Mouse (Mus musculus) stomach, embryonic 14.5 days (tissue): ENCODE measurements around the gene Fcrl5. TPM values are rescaled to one million over a fixed set of nuclear protein-coding genes. Genes with fewer than 3 reads are reported as not detected.

Experiments
- ATAC-seq: fragments of 200-750 bp; cut with Nextera tagmentation; 2 replicates; pipeline ENCODE4 v1.8.0; 2017; ENCODE audit warnings: low read depth, moderate TSS enrichment; ENCODE audit not compliant: insufficient number of reproducible peaks, insufficient read depth, low FRiP score
- H3K27ac ChIP-seq: fragments of 300-500 bp; sonication (generic); 2 replicates; pipeline ENCODE4 v1.5.1; 2014; ENCODE audit warnings: mild to moderate bottlenecking, low read length, moderate library complexity, mixed read lengths
- H3K27me3 ChIP-seq: fragments of 300-500 bp; sonication (generic); 2 replicates; pipeline ENCODE4 v1.6.1; 2014; ENCODE audit warnings: low read length, control low read depth, mixed read lengths; ENCODE audit not compliant: control insufficient read depth, insufficient read depth
- H3K36me3 ChIP-seq: fragments of 300-500 bp; sonication (generic); 2 replicates; pipeline ENCODE4 v1.6.1; 2014; ENCODE audit warnings: mild to moderate bottlenecking, control low read depth, low read length, moderate library complexity, mixed read lengths; ENCODE audit not compliant: control insufficient read depth, insufficient read depth
- H3K4me1 ChIP-seq: fragments of 300-500 bp; sonication (generic); 2 replicates; pipeline ENCODE4 v1.6.1; 2014; ENCODE audit warnings: low read length, control low read depth, mixed read lengths; ENCODE audit not compliant: control insufficient read depth, insufficient read depth
- H3K4me2 ChIP-seq: fragments of 300-500 bp; sonication (generic); replicated peaks from 2 replicates; pipeline ENCODE4 v1.6.1; 2014; ENCODE audit warnings: low read depth, low read length, control low read depth
- H3K4me3 ChIP-seq: fragments of 300-500 bp; sonication (generic); 2 replicates; pipeline ENCODE4 v1.5.1; 2014; ENCODE audit warnings: low read depth, low read length, control low read depth
- H3K9ac ChIP-seq: fragments of 300-500 bp; sonication (generic); replicated peaks from 2 replicates; pipeline ENCODE4 v1.6.1; 2014; ENCODE audit warnings: low read depth, mild to moderate bottlenecking, control low read depth, low read length, moderate library complexity, mixed read lengths
- H3K9me3 ChIP-seq: fragments of 300-500 bp; sonication (generic); 2 replicates; pipeline ENCODE4 v1.6.1; 2016; ENCODE audit warnings: low read depth, low read length, control low read depth; ENCODE audit not compliant: control insufficient read depth
- WGBS: fragments of 180-500 bp; shearing (Covaris S2); extraction: QIAGEN DNeasy Blood & Tissue Kit; methylation state at CpG from one replicate; pipeline ENCODE4 v1.1.7; 2014; 5-methylcytosine and 5-hydroxymethylcytosine counted together
- polyA plus RNA-seq: library from polyadenylated mRNA; unstranded; fragments of >200 nt; fragmentation: Nextera tagmentation; extraction: Ambion mirVana; gene quantifications from 2 replicates; pipeline ENCODE4 v1.2.1, GENCODE M21; 2014

The Fcrl5 gene
- polyA plus RNA-seq, 1 experiment from 2014 or later, result not detected

DNA sequence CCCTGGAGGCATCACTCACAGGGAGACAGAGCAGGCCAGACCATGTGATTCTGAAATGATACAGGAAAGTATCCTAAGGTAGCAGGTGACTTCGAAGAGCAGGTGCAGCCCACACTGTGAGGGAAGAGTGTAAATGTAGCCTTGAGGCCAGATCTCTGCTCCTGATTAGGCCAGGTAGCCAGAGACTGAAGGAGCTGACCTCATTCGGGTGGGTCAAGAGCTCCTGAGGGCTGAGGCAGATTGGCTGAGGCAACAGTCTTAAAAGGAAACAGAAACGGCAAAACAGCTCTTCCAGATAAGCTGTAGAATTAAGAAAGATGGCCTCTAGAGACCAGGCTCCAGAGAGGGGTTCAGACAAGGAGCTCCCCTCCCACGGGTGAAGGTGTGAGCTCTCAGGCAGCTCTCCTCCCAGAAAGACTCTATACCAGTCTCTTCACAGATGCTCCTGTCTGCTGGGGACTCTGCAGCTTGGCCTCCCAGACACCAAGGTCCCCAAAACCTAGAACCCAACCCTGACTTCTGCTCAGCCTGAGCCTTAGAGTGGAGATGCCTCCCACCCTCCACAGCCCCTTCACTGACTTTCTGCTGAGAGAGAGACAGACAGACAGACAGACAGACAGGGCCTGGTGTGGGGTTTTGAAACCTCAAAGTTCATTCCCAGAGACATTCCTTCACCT, 69.3 kb downstream of the Fcrl5 start:
- Histone ChIP-seq H3K4me3 (no peak overlapping the region), H3K36me3 (no peaks in the 10 kb centered on the region), H3K9me3 (no peaks in the 10 kb centered on the region), H3K27me3 (no peaks in the 10 kb centered on the region), H3K27ac (no peak overlapping the region), H3K9ac (no peak overlapping the region), H3K4me2 (no peak overlapping the region), H3K4me1 (0 out of 2 replicates have a peak, but pooled peaks cover 7% of the 10 kb centered on the region)
- WGBS, result 55% methylated on average over 4 of the region's 4 CpGs
- ATAC-seq, result no peak

DNA sequence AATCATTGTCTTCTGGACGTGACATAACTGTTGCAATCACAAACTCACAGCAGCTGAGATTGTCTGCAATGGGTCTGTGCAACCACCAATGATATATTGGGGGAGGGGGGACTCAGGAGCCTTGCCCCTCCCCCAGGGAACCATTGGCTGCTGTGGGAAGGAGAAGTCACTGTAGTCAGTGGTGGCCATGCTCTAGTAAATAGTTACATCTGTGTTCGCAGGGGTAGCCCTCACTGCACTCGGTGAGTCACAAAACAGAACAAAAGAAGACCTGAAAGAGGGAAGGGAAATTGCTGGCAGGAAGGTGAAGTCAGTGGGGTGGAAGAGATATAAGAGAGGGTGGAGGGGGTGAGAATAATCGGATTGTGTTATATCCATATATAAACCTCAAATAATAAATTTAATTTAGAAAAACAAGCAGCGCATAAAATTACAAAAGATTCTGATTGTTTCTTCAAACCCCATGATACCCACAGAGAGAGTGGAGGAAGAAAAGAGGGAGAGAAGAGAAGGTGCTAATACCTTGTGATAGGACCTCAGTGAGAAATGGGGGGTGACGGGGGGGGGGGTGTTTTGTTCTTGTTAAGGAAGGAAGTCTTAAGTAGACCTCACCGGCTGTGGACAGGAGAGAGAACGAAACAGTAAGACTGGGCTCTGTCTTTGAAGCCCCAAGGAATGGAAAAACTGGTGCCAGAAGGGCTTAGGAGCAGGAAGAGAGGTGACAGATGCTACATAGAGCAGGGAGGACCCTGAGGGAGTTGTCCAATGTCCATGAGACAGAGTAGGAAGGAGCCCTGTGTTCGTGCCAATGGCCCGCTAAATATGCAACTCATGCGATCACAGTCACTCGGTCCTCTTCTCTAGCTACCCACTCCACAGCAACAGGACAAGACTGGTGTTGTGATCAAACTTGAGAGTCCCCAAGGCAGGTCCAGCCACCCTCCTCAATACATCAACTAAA, 71.2 kb downstream of the Fcrl5 start:
- Histone ChIP-seq H3K36me3 (no peaks in the 10 kb centered on the region), H3K4me1 (0 out of 2 replicates have a peak, but pooled peaks cover 7% of the 10 kb centered on the region), H3K4me2 (no peak overlapping the region), H3K9ac (no peak overlapping the region), H3K4me3 (no peak overlapping the region), H3K27ac (no peak overlapping the region), H3K27me3 (no peaks in the 10 kb centered on the region), H3K9me3 (no peaks in the 10 kb centered on the region)
- no peak for ATAC-seq
- 72% methylated on average over 12 of the region's 12 CpGs for WGBS

DNA sequence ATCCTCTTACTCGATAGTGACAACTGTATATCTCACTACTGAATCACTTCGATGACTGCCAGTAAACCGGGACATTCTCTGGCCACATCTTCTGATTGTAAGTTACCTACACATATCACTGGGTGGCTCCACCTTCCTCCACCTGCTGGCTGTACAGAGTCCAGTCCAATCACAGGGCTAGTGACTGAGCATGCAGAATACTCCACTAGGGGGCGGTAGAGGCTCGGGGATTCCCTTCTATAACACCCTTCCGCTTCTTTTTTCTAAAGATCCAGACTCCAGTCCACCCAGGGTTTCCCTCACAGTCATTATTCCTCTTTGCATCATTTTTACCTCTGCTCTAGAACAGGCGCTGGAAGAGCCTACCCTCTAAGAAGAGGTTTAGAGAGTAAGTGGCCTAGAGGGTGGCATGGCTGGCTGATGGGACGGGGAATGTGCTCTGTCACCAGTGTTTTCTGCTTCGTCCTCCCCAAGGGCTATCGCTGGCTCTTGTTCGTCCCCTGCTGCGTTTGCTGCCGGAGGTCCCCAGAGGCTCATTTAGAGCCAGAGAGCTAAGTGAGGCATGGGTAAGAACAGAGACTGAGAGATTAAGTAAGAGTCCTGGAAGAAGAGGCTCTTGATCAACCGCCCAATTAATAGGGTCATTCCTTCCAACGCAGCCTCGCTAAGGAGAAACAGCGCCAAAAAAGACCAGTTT, 72.8 kb downstream of the Fcrl5 start:
- Histone ChIP-seq H3K4me1 (0 out of 2 replicates have a peak, but pooled peaks cover 7% of the 10 kb centered on the region), H3K4me3 (no peak overlapping the region), H3K36me3 (no peaks in the 10 kb centered on the region), H3K4me2 (no peak overlapping the region), H3K27me3 (no peaks in the 10 kb centered on the region), H3K9me3 (no peaks in the 10 kb centered on the region), H3K27ac (no peak overlapping the region), H3K9ac (no peak overlapping the region)
- ATAC-seq, result peak; percentile 74
- WGBS, result 30% methylated on average over 17 of the region's 17 CpGs

DNA sequence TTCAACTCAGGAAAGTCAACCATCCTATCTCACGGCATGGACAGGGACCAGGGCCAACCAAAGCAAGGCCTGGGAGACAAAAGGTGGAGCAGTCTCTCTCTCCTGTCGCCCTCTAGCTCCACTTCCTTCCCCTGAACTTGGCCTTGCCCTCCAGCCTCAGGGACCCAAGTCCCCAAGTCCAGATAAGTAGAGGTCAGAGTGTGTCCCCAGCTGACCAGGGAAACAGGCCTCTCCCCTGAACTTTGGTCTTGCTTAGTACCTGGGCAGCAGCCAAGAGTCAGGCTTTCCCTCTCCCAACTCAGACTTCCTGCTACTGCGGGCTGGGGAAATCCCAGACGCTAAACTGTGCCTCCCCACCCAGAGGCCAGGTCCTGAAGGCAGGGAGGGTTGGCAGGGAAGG, 73.5 kb downstream of the Fcrl5 start:
- Histone ChIP-seq H3K4me3 (no peak overlapping the region), H3K27me3 (no peaks in the 10 kb centered on the region), H3K36me3 (no peaks in the 10 kb centered on the region), H3K4me2 (no peak overlapping the region), H3K4me1 (0 out of 2 replicates have a peak, but pooled peaks cover 7% of the 10 kb centered on the region), H3K27ac (no peak overlapping the region), H3K9me3 (no peaks in the 10 kb centered on the region), H3K9ac (no peak overlapping the region)
- no peak for ATAC-seq
- 35% methylated on average over 4 of the region's 4 CpGs for WGBS

DNA sequence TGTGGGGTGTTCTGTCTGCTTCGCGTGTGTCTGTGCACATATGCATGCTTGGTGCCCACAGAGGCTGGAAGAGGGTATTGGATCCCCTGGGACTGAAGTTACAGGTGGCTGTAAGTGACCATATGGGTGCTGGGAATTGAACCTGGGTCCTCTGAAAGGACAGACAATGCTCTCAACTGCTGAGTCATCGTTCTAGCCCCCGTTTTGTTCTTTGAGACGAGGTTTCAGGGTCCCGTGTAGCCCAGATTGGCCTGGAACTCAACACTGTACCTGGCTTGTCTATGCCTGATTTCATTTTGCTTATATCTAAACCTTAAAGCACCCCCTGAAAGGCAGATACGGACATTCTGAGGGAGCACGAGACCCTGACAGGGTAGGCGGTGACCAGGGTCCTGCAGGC, 75.3 kb downstream of the Fcrl5 start:
- H3K27ac ChIP-seq, result no peak overlapping the region
- no peaks in the 10 kb centered on the region for H3K9me3 ChIP-seq
- H3K9ac ChIP-seq, result no peak overlapping the region
- 0 out of 2 replicates have a peak, but pooled peaks cover 7% of the 10 kb centered on the region for H3K4me1 ChIP-seq
- 92% methylated on average over 9 of the region's 9 CpGs for WGBS
- no peaks in the 10 kb centered on the region for H3K36me3 ChIP-seq
- no peak overlapping the region for H3K4me2 ChIP-seq
- no peak for ATAC-seq
- no peak overlapping the region for H3K4me3 ChIP-seq
- H3K27me3 ChIP-seq, result no peaks in the 10 kb centered on the region

DNA sequence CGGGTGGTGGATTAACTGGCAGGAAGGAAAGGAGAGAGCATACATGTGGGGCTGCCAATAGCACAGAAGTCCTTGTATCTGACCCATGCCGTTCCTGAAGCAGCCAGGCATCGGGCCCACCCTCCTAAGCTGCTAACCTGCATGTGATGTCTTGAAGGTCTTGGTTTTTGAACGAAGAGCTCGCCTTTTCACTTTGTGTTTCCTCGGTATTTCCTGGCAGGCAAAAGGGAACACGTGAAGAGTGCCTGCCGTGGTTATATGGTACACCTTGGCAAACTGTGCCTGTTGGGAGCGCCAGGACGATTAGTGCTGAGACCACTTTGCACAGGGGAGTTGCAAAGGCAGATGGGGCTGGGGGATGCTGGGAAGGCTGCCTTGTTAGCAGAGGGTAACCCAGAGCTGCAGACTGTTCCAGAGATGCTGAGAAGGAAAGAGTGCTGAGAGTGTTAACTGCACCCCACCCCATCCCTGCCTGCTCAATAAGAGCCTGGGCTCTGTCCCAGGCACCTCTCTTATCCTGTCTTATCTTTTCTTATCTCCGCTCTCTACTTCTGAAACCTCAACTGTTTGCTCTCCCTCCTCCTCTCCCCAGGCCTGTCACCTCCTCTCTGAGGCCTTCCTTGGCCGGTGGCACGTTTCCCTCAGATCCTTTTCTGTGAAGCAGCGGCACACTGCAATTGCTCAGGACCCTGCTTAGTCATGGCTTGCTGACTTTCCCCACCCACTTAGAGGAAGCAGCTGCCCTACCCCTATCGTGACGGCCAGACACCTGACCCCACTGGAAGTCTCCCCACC, 76.6 kb downstream of the Fcrl5 start:
- Histone ChIP-seq H3K4me1 (0 out of 2 replicates have a peak, but pooled peaks cover 7% of the 10 kb centered on the region), H3K9ac (no peak overlapping the region), H3K4me2 (no peak overlapping the region), H3K4me3 (no peak overlapping the region), H3K36me3 (no peaks in the 10 kb centered on the region), H3K27me3 (no peaks in the 10 kb centered on the region), H3K9me3 (no peaks in the 10 kb centered on the region), H3K27ac (no peak overlapping the region)
- 39% methylated on average over 16 of the region's 16 CpGs for WGBS
- ATAC-seq, result peak; percentile 56

DNA sequence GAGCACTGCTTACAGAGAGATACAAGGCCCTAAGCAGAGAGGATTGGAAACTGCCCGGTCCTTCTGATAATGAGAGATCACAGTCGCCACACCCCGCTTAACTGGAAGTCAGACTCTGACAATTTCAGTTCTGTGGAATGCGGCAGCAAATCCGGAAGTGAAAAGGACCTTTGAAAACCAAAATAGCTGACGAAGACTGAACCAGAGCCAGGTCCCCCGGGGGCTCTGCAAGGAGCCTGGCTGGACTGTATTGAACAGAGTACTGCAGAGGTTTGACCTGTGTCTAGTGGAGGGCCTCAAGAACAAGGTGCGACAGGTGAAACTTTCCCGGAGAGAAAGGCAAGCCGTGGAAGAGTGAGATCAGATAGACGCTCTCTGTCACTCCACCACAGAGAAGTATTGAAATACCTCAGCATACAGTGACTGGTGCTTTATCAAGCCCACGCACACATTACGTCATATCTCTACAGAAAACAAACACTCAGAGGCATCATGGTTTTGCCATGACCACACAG, 80.1 kb downstream of the Fcrl5 start:
- Histone ChIP-seq H3K4me1 (no peaks in the 10 kb centered on the region), H3K36me3 (no peaks in the 10 kb centered on the region), H3K9ac (no peak overlapping the region), H3K27me3 (no peaks in the 10 kb centered on the region), H3K4me3 (no peak overlapping the region), H3K27ac (no peak overlapping the region), H3K4me2 (no peak overlapping the region), H3K9me3 (no peaks in the 10 kb centered on the region)
- 55% methylated on average over 13 of the region's 13 CpGs for WGBS
- no peak for ATAC-seq
